13 mouse cellular contexts compared by ENCODE assay signal in the genomic region with DNA sequence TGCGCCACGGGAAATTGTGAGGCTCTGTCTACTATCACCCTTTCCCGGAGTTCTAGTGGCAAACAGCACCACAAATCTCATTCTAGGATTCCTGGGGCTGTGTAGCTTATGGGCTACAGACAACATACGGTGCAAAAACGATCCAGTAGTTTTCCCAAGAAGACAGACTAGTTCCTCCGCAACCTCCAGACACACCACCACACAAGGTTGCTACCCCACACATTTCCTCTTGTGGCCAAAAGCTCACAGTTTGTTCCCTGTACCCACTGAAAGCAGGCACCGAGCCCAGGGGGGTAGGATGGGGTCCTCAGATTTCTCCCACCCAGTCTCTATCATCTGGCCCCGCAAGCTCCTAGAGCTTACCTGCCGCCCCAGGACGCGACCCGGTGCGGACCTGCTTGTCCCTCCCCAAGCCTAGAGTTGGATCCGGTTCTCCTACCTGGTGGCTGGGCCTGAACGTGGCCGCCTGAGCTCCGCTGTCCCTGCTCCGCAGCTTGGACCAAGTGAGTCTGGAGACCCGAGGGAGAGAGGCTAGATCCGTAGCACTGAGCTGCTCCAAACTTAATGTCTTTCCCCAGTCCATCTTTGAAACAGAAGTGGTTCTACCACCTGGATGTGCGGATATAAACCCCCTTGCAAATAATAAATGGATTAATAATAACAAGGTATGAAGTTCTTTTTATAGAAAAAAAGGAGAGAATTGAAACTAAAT. TPM values are rescaled to one million over a fixed set of nuclear protein-coding genes. Genes with fewer than 3 reads are reported as not detected.
DNase-seq lines count a peak whose midpoint lies in the region; ATAC-seq lines count a peak whose summit lies in the region.
"Had no signal": no experiment of that assay in that cellular context is flagged by ENCODE, and none has a peak within 500 bp of the region (broad histone marks: within the 10 kb centered on the region; RNA-seq: fewer than 3 reads in every experiment).

No protein-coding gene starts in this region.

- no peak overlapping the region for H3K27ac ChIP-seq in hindbrain, embryonic 11.5 days (ENCODE audit: low read depth, low read length)
- no peak overlapping the region for H3K27ac ChIP-seq in hindbrain, embryonic 16.5 days (ENCODE audit: low read depth, low read length)
- H3K27ac ChIP-seq in embryonic facial prominence, embryonic 10.5 days (replicated peaks) = peak overlapping the region; percentile 88
- no peak overlapping the region for H3K27ac ChIP-seq in limb, embryonic 10.5 days
- H3K27ac ChIP-seq: liver, embryonic 12.5 days had no signal

- no peak for ATAC-seq in hindbrain, embryonic 11.5 days (ENCODE audit: low FRiP score)
- no peak for ATAC-seq in hindbrain, embryonic 16.5 days
- no peak for ATAC-seq in granulocyte monocyte progenitor cell, adult 5-6 weeks (replicated peaks; ENCODE audit: poor library complexity, severe bottlenecking)
- ATAC-seq: liver, embryonic 12.5 days had no signal

- H3K4me1 ChIP-seq in hindbrain, embryonic 11.5 days (replicated peaks; ENCODE audit: control insufficient read depth, insufficient read depth, low read length) = peaks cover 4% of the 10 kb centered on the region; the same call in 1 of the 2 replicates
- peaks cover 14% of the 10 kb centered on the region for H3K4me1 ChIP-seq in hindbrain, embryonic 16.5 days (ENCODE audit: control insufficient read depth, insufficient read depth, low read depth, low read length)
- H3K4me1 ChIP-seq in embryonic facial prominence, embryonic 10.5 days = peaks cover 41% of the 10 kb centered on the region
- H3K4me1 ChIP-seq in limb, embryonic 10.5 days = peaks cover 47% of the 10 kb centered on the region

- under 1% methylated on average over 21 of the region's 21 CpGs for WGBS in hindbrain, embryonic 11.5 days
- 2% methylated on average over 21 of the region's 21 CpGs for WGBS in hindbrain, embryonic 16.5 days
- WGBS in embryonic facial prominence, embryonic 10.5 days = 1% methylated on average over 21 of the region's 21 CpGs
- WGBS in limb, embryonic 10.5 days = under 1% methylated on average over 21 of the region's 21 CpGs

- H3K27me3 ChIP-seq in hindbrain, embryonic 11.5 days (ENCODE audit: control insufficient read depth, insufficient read depth, low read length) = peaks cover 91% of the 10 kb centered on the region
- H3K27me3 ChIP-seq in hindbrain, embryonic 16.5 days (replicated peaks; ENCODE audit: control insufficient read depth, insufficient read depth, low read length) = peaks cover 61% of the 10 kb centered on the region
- H3K27me3 ChIP-seq in embryonic facial prominence, embryonic 10.5 days (replicated peaks; ENCODE audit: low read depth, poor library complexity, severe bottlenecking) = peaks cover 100% of the 10 kb centered on the region
- H3K27me3 ChIP-seq in limb, embryonic 10.5 days (ENCODE audit: low read depth, poor library complexity, severe bottlenecking) = peaks cover 99% of the 10 kb centered on the region

- H3K9me3 ChIP-seq in hindbrain, embryonic 11.5 days (ENCODE audit: control insufficient read depth, low read length) = no peaks in the 10 kb centered on the region
- H3K9me3 ChIP-seq in hindbrain, embryonic 16.5 days (ENCODE audit: control insufficient read depth, low read length) = no peaks in the 10 kb centered on the region
- no peaks in the 10 kb centered on the region for H3K9me3 ChIP-seq in embryonic facial prominence, embryonic 10.5 days
- no peaks in the 10 kb centered on the region for H3K9me3 ChIP-seq in limb, embryonic 10.5 days (replicated peaks)
- H3K9me3 ChIP-seq: liver, embryonic 12.5 days had no signal

- no peak overlapping the region for H3K4me2 ChIP-seq in hindbrain, embryonic 11.5 days (replicated peaks; ENCODE audit: low read depth, low read length)
- H3K4me2 ChIP-seq in hindbrain, embryonic 16.5 days (ENCODE audit: low read length) = no peak overlapping the region
- H3K4me2 ChIP-seq: liver, embryonic 12.5 days had no signal

- H3K9ac ChIP-seq in hindbrain, embryonic 11.5 days (ENCODE audit: low read depth, low read length) = no peak overlapping the region
- H3K9ac ChIP-seq in hindbrain, embryonic 16.5 days (ENCODE audit: low read depth, low read length) = no peak overlapping the region
- H3K9ac ChIP-seq: liver, embryonic 12.5 days had no signal

- no peak overlapping the region for H3K4me3 ChIP-seq in hindbrain, embryonic 11.5 days (ENCODE audit: low read depth, low read length)
- no peak overlapping the region; the same call in 1 of the 2 replicates for H3K4me3 ChIP-seq in hindbrain, embryonic 16.5 days (ENCODE audit: low read length)
- H3K4me3 ChIP-seq in embryonic facial prominence, embryonic 10.5 days = peak overlapping the region; percentile 74
- peak overlapping the region; percentile 21; the same call in 1 of the 2 replicates for H3K4me3 ChIP-seq in limb, embryonic 10.5 days
- H3K4me3 ChIP-seq: liver, embryonic 12.5 days had no signal

- peak; percentile 64 for DNase-seq in hindbrain, embryonic 11.5 days (ENCODE audit: low spot score)
- peak; percentile 19 for DNase-seq in ES-CJ7 (ENCODE audit: low read depth, low spot score)
- peak; percentile 62 for DNase-seq in embryonic facial prominence, embryonic 10.5 days (ENCODE audit: low spot score)
- DNase-seq in limb, embryonic 10.5 days (ENCODE audit: low spot score) = no peak
- no peak for DNase-seq in c-Kit-positive CD71-positive TER-119-positive erythroid progenitor cells, embryonic 14.5 days (ENCODE audit: low spot score)
- no peak for DNase-seq in left cerebral cortex, adult 11 months (ENCODE audit: low spot score)
- DNase-seq: adrenal gland, postnatal 14 days; kidney, adult 2 months; thymus, postnatal 4 days had no signal

- no peaks in the 10 kb centered on the region for H3K36me3 ChIP-seq in hindbrain, embryonic 11.5 days (ENCODE audit: control insufficient read depth, insufficient read depth, low read length)
- no peaks in the 10 kb centered on the region for H3K36me3 ChIP-seq in hindbrain, embryonic 16.5 days (ENCODE audit: control insufficient read depth, insufficient read depth, low read length)
- H3K36me3 ChIP-seq in embryonic facial prominence, embryonic 10.5 days (replicated peaks) = no peaks in the 10 kb centered on the region
- H3K36me3 ChIP-seq in limb, embryonic 10.5 days = no peaks in the 10 kb centered on the region
- H3K36me3 ChIP-seq: liver, embryonic 12.5 days had no signal

RNA-seq across cellular contexts. Expression of gene Dlx6, which starts 1.9 kb away (rescaled TPM):
- 0.29 and 0.65 TPM in 2 replicates for polyA plus RNA-seq in hindbrain, embryonic 11.5 days (2014; fragmentation: Nextera tagmentation; extraction: Ambion mirVana)
- polyA plus RNA-seq in hindbrain, embryonic 16.5 days (2015; fragmentation: Nextera tagmentation; extraction: Ambion mirVana) = 0.45 TPM in 1 of 2 replicates, not detected in the other
- polyA plus RNA-seq in embryonic facial prominence, embryonic 10.5 days (2016; fragmentation: Nextera tagmentation; extraction: Ambion mirVana) = 4.9 and 5.9 TPM in 2 replicates
- 0.41 and 0.60 TPM in 2 replicates for polyA plus RNA-seq in limb, embryonic 10.5 days (2016; fragmentation: Nextera tagmentation; extraction: Ambion mirVana)
- total RNA-seq in granulocyte monocyte progenitor cell, adult 5-6 weeks (2014; fragmentation: Nextera tagmentation) = not detected in 2 replicates
- not detected in 2 replicates for total RNA-seq in granulocyte monocyte progenitor cell, adult 5-6 weeks (2017)
- total RNA-seq: adrenal gland, postnatal 14 days; ES-E14 had no signal
- polyA plus RNA-seq: kidney, adult 2 months; liver, embryonic 12.5 days had no signal

RNA-seq across cellular contexts. Expression of gene Dlx5, which starts 20.6 kb away (rescaled TPM):
- polyA plus RNA-seq in hindbrain, embryonic 11.5 days (2014; fragmentation: Nextera tagmentation; extraction: Ambion mirVana) = 2.3 and 6.2 TPM in 2 replicates
- polyA plus RNA-seq in hindbrain, embryonic 16.5 days (2015; fragmentation: Nextera tagmentation; extraction: Ambion mirVana) = 3.7 TPM in 1 of 2 replicates, not detected in the other
- 75.5 and 92.2 TPM in 2 replicates for polyA plus RNA-seq in embryonic facial prominence, embryonic 10.5 days (2016; fragmentation: Nextera tagmentation; extraction: Ambion mirVana)
- polyA plus RNA-seq in limb, embryonic 10.5 days (2016; fragmentation: Nextera tagmentation; extraction: Ambion mirVana) = 9.3 and 10.8 TPM in 2 replicates
- not detected in 2 replicates for total RNA-seq in granulocyte monocyte progenitor cell, adult 5-6 weeks (2014; fragmentation: Nextera tagmentation)
- total RNA-seq in granulocyte monocyte progenitor cell, adult 5-6 weeks (2017) = not detected in 2 replicates
- total RNA-seq: ES-E14 had no signal
- polyA plus RNA-seq: kidney, adult 2 months; liver, embryonic 12.5 days had no signal

Comparison
In these comparisons a context has a peak if more than half of its experiments do, and no peak if none do; other contexts are left out.
1. DNase-seq: peak in hindbrain, embryonic 11.5 days (single experiment), ES-CJ7 (single experiment) and embryonic facial prominence, embryonic 10.5 days (single experiment); none in limb, embryonic 10.5 days (single experiment), c-Kit-positive CD71-positive TER-119-positive erythroid progenitor cells, embryonic 14.5 days (single experiment) and left cerebral cortex, adult 11 months (single experiment).
2. H3K4me3 ChIP-seq: peak in embryonic facial prominence, embryonic 10.5 days (single experiment) and limb, embryonic 10.5 days (single experiment); none in hindbrain, embryonic 11.5 days (single experiment) and hindbrain, embryonic 16.5 days (single experiment).